Mouse (Mus musculus): ENCODE data around the gene Mb. TPM values are rescaled to one million over a fixed set of nuclear protein-coding genes. Genes with fewer than 3 reads are reported as not detected.

The Mb gene
- total RNA-seq, 1 experiment: not detected

DNA sequence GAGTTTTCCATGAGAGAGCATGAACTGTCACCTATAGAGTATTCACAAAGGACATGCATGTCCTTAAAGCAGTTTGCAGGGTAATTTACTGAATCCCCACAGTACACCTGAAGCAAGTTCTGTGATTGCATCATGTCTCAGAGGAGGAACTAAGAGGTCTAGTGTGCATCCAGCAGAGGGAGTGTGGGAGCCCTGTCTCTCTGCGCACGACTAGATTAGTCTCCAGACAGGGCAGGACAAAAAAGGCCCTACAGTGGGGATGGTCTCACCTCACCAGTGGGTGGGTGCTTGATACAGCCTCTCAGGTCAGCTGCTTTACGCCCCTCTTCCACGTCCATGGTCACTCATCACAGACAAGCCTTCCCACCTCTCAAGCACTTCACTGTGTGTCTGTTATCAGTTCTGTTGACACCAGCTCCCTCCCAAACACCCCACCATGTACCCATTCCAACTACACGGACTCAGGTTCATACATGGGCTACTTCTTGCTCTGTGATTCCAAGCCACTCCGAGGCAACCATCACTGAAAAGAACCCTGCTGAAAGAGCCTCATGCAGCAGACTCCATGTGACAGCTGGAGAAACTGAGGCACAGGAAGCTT is 31.6 kb downstream of the Mb start:
- Histone ChIP-seq H3K9ac (ENCODE audit: insufficient read depth, low read depth, low read length, poor library complexity, severe bottlenecking) (no peak overlapping the region), H3K4me3 (ENCODE audit: insufficient read depth in 1 of 2, low read depth in 1 of 2, low read length in 2 of 2, poor library complexity in 1 of 2, severe bottlenecking in 1 of 2) (no peak overlapping the region), H3K27ac (ENCODE audit: insufficient read depth, low read depth, low read length, poor library complexity, severe bottlenecking) (no peak overlapping the region), H3K36me3 (ENCODE audit: control insufficient read depth, insufficient read depth, low read length, poor library complexity, severe bottlenecking) (no peaks in the 10 kb centered on the region), H3K9me3 (ENCODE audit: control insufficient read depth, insufficient read depth, low read depth, low read length) (no peaks in the 10 kb centered on the region), H3K4me1 (ENCODE audit: control insufficient read depth in 2 of 2, insufficient read depth in 2 of 2, low read length in 2 of 2, poor library complexity in 1 of 2) (peaks cover 0 to 3% of the 10 kb centered on the region in 2 experiments; a peak in 1 of 4 replicates)
- in situ Hi-C loops (cut with MboI; ENCODE audit: low sequenced_read_pairs in 2 of 2, unreplicated experiment in 2 of 2): no loop called here
- DNase-seq (ENCODE audit: low read depth, low spot score): no peak
- TF ChIP-seq MAFK (IDR thresholded peaks at IDR 0.05; ENCODE audit: insufficient read depth, low read depth, low read length) (no peak), CHD2 (IDR thresholded peaks at IDR 0.05; ENCODE audit: low read depth, low read length) (no peak), ZC3H11A (IDR thresholded peaks at IDR 0.05; ENCODE audit: borderline replicate concordance, low read depth, low read length) (no peak), HCFC1 (IDR thresholded peaks at IDR 0.05; ENCODE audit: borderline replicate concordance, insufficient read depth, low read length) (no peak), ZNF384 (IDR thresholded peaks at IDR 0.05; ENCODE audit: low read depth, low read length) (no peak)

- H3K9me3 ChIP-seq (ENCODE audit: control insufficient read depth, insufficient read depth, low read depth, low read length): no peaks in the 10 kb centered on the region
- H3K36me3 ChIP-seq (ENCODE audit: control insufficient read depth, insufficient read depth, low read length, poor library complexity, severe bottlenecking): no peaks in the 10 kb centered on the region
- H3K9ac ChIP-seq (ENCODE audit: insufficient read depth, low read depth, low read length, poor library complexity, severe bottlenecking): no peak overlapping the region
- in situ Hi-C loops (cut with MboI; ENCODE audit: low sequenced_read_pairs in 2 of 2, unreplicated experiment in 2 of 2): no loop called here
- peaks cover 0 to 7% of the 10 kb centered on the region in 2 experiments; a peak in 1 of 4 replicates for H3K4me1 ChIP-seq (ENCODE audit: control insufficient read depth in 2 of 2, insufficient read depth in 2 of 2, low read length in 2 of 2, poor library complexity in 1 of 2)
- TF ChIP-seq CHD2 (IDR thresholded peaks at IDR 0.05; ENCODE audit: low read depth, low read length) (no peak), ZC3H11A (IDR thresholded peaks at IDR 0.05; ENCODE audit: borderline replicate concordance, low read depth, low read length) (no peak), MAFK (IDR thresholded peaks at IDR 0.05; ENCODE audit: insufficient read depth, low read depth, low read length) (no peak), HCFC1 (IDR thresholded peaks at IDR 0.05; ENCODE audit: borderline replicate concordance, insufficient read depth, low read length) (no peak), ZNF384 (IDR thresholded peaks at IDR 0.05; ENCODE audit: low read depth, low read length) (no peak)
- no peak for DNase-seq (ENCODE audit: low read depth, low spot score)
- H3K4me3 ChIP-seq (ENCODE audit: insufficient read depth in 1 of 2, low read depth in 1 of 2, low read length in 2 of 2, poor library complexity in 1 of 2, severe bottlenecking in 1 of 2): no peak overlapping the region
- H3K27ac ChIP-seq (ENCODE audit: insufficient read depth, low read depth, low read length, poor library complexity, severe bottlenecking): no peak overlapping the region
These were observed 32.6 kb downstream of the Mb start for GRCm38 (mm10) chr15:77017897-77018296.

DNA sequence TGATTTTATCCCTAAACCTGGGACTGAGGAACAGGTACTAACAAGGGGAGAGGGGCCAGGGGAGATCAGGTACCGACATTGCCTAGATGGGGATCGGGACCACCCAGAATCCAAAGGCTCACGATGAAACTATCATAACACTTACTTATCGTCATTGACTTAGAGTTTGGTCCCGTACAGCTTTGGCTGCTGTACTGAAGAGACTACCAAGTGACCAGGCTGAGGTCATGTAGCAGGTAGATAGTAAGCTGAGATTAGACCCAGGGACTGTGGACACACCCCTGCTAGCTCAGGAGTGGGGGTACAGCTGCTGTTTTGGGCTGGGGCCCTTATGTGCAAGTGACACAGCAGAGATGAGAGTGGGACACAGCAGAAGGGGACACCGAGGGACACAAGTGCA is 34.0 kb downstream of the Mb start:
- no peak overlapping the region for H3K27ac ChIP-seq (ENCODE audit: insufficient read depth, low read depth, low read length, poor library complexity, severe bottlenecking)
- H3K36me3 ChIP-seq (ENCODE audit: control insufficient read depth, insufficient read depth, low read length, poor library complexity, severe bottlenecking): no peaks in the 10 kb centered on the region
- no peak for TF ChIP-seq MAFK (IDR thresholded peaks at IDR 0.05; ENCODE audit: insufficient read depth, low read depth, low read length)
- no peak for TF ChIP-seq CHD2 (IDR thresholded peaks at IDR 0.05; ENCODE audit: low read depth, low read length)
- no peak for TF ChIP-seq ZNF384 (IDR thresholded peaks at IDR 0.05; ENCODE audit: low read depth, low read length)
- TF ChIP-seq ZC3H11A (IDR thresholded peaks at IDR 0.05; ENCODE audit: borderline replicate concordance, low read depth, low read length): no peak
- TF ChIP-seq HCFC1 (IDR thresholded peaks at IDR 0.05; ENCODE audit: borderline replicate concordance, insufficient read depth, low read length): no peak
- no peaks in the 10 kb centered on the region for H3K9me3 ChIP-seq (ENCODE audit: control insufficient read depth, insufficient read depth, low read depth, low read length)
- H3K4me1 ChIP-seq (ENCODE audit: control insufficient read depth in 2 of 2, insufficient read depth in 2 of 2, low read length in 2 of 2, poor library complexity in 1 of 2): peaks cover 0 to 7% of the 10 kb centered on the region in 2 experiments; a peak in 1 of 4 replicates
- no peak overlapping the region for H3K4me3 ChIP-seq (ENCODE audit: insufficient read depth in 1 of 2, low read depth in 1 of 2, low read length in 2 of 2, poor library complexity in 1 of 2, severe bottlenecking in 1 of 2)
- in situ Hi-C loops (cut with MboI; ENCODE audit: low sequenced_read_pairs in 2 of 2, unreplicated experiment in 2 of 2): no loop called here
- no peak for DNase-seq (ENCODE audit: low read depth, low spot score)
- H3K9ac ChIP-seq (ENCODE audit: insufficient read depth, low read depth, low read length, poor library complexity, severe bottlenecking): no peak overlapping the region

GRCm38 (mm10) chr15:77014985-77015384 is 35.5 kb downstream of the Mb start:
- Histone ChIP-seq H3K9me3 (ENCODE audit: control insufficient read depth, insufficient read depth, low read depth, low read length) (no peaks in the 10 kb centered on the region), H3K27ac (ENCODE audit: insufficient read depth, low read depth, low read length, poor library complexity, severe bottlenecking) (no peak overlapping the region), H3K36me3 (ENCODE audit: control insufficient read depth, insufficient read depth, low read length, poor library complexity, severe bottlenecking) (no peaks in the 10 kb centered on the region), H3K4me3 (ENCODE audit: insufficient read depth in 1 of 2, low read depth in 1 of 2, low read length in 2 of 2, poor library complexity in 1 of 2, severe bottlenecking in 1 of 2) (no peak overlapping the region), H3K9ac (ENCODE audit: insufficient read depth, low read depth, low read length, poor library complexity, severe bottlenecking) (no peak overlapping the region), H3K4me1 (ENCODE audit: control insufficient read depth in 2 of 2, insufficient read depth in 2 of 2, low read length in 2 of 2, poor library complexity in 1 of 2) (peaks cover 0 to 7% of the 10 kb centered on the region in 2 experiments; a peak in 1 of 4 replicates)
- no peak for TF ChIP-seq ZNF384 (IDR thresholded peaks at IDR 0.05; ENCODE audit: low read depth, low read length)
- TF ChIP-seq ZC3H11A (IDR thresholded peaks at IDR 0.05; ENCODE audit: borderline replicate concordance, low read depth, low read length): no peak
- no peak for TF ChIP-seq HCFC1 (IDR thresholded peaks at IDR 0.05; ENCODE audit: borderline replicate concordance, insufficient read depth, low read length)
- no peak for TF ChIP-seq CHD2 (IDR thresholded peaks at IDR 0.05; ENCODE audit: low read depth, low read length)
- no peak for TF ChIP-seq MAFK (IDR thresholded peaks at IDR 0.05; ENCODE audit: insufficient read depth, low read depth, low read length)
- no peak for DNase-seq (ENCODE audit: low read depth, low spot score)
- in situ Hi-C loops (cut with MboI; ENCODE audit: low sequenced_read_pairs in 2 of 2, unreplicated experiment in 2 of 2): no loop called here

Measured in ES-E14 (cell line).